Mouse (Mus musculus) heart, adult 10 weeks (tissue): ENCODE measurements around the gene Reep3. TPM values are rescaled to one million over a fixed set of nuclear protein-coding genes. Genes with fewer than 3 reads are reported as not detected.

Source experiments
- polyA plus RNA-seq: library from polyadenylated mRNA; stranded (reverse); fragments of 350-450 nt; fragmentation: Illumina TruSeq; extraction: RNeasy Lipid Tissue Mini Kit (QIAGEN cat#74804); gene quantifications from one replicate; pipeline ENCODE4 v1.2.3, GENCODE M21; 2014; ENCODE audit warnings: low read depth, low replicate concordance

Reep3 gene
- polyA plus RNA-seq, result 20.3 TPM

GRCm38 (mm10) chr10:67096621-67097436 is at the start of gene Reep3:
Reep3 (minus strand) TSS chr10:67096945.

GRCm38 (mm10) chr10:67095798-67096620 is 736 bp downstream of the Reep3 start, which contains the start of gene Jmjd1c:
Jmjd1c (plus strand) TSS chr10:67096125.

Other genes starting within 250 kb of the Reep3 start
- gene Jmjd1c, start 820 bp downstream of the Reep3 start, polyA plus RNA-seq, result 27.9 TPM
- gene Nrbf2, start 188.4 kb upstream of the Reep3 start, polyA plus RNA-seq, result 15.3 TPM